13 mouse cellular contexts compared by ENCODE assay signal in the genomic region with DNA sequence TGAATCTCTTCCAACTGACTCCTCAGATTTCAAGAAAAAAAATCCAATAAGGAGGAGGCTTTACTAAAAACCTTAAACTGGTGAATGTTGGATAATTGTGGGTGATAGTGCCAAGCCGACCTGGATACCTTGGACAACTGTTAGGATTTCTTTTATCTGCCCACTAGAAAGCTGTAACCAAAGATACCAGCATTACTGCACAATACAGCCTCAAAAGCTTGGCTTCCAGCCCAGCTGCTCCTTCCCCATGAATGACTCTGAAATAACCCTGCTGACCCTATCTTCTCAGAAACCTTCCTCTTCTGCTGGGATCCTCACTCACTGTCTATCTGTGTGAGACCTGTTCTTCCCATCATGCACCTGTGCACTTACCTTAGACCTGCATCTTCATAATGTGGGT.
"Had no signal": no experiment of that assay in that cellular context is flagged by ENCODE, and none has a peak within 500 bp of the region (broad histone marks: within the 10 kb centered on the region; RNA-seq: fewer than 3 reads in every experiment).

No protein-coding gene starts in this region.

- H3K27me3 ChIP-seq: limb, embryonic 15.5 days; liver, embryonic 13.5 days; midbrain, embryonic 15.5 days; neural tube, embryonic 13.5 days; stomach, embryonic 15.5 days had no signal

- H3K27ac ChIP-seq: layer of hippocampus, adult 2 months; limb, embryonic 15.5 days; liver, embryonic 13.5 days; midbrain, embryonic 10.5 days; midbrain, embryonic 15.5 days; neural tube, embryonic 13.5 days; stomach, embryonic 15.5 days had no signal

- DNase-seq: kidney, adult 8-10 months; kidney, postnatal 36 days; liver, embryonic 13.5 days; lung, adult 18-20 months; thymus, adult 2 months; thymus, postnatal 25 days had no signal

- ATAC-seq: intestine, postnatal 0 days; midbrain, embryonic 15.5 days had no signal

- H3K4me2 ChIP-seq: limb, embryonic 15.5 days; liver, embryonic 13.5 days; midbrain, embryonic 15.5 days; neural tube, embryonic 13.5 days; stomach, embryonic 15.5 days had no signal

- H3K9ac ChIP-seq: limb, embryonic 15.5 days; liver, embryonic 13.5 days; midbrain, embryonic 15.5 days; neural tube, embryonic 13.5 days; stomach, embryonic 15.5 days had no signal

- H3K36me3 ChIP-seq: stomach, embryonic 15.5 days had no signal

- H3K4me1 ChIP-seq: limb, embryonic 15.5 days; liver, embryonic 13.5 days; midbrain, embryonic 10.5 days; midbrain, embryonic 15.5 days; stomach, embryonic 15.5 days had no signal

- H3K9me3 ChIP-seq: limb, embryonic 15.5 days; liver, embryonic 13.5 days; midbrain, embryonic 10.5 days; midbrain, embryonic 15.5 days; neural tube, embryonic 13.5 days; stomach, embryonic 15.5 days had no signal

- H3K4me3 ChIP-seq: layer of hippocampus, adult 2 months; limb, embryonic 15.5 days; liver, embryonic 13.5 days; midbrain, embryonic 10.5 days; midbrain, embryonic 15.5 days; neural tube, embryonic 13.5 days; stomach, embryonic 15.5 days had no signal
